Mouse (Mus musculus) spleen, embryonic (tissue): ENCODE measurements at regions not wholly inside any gene's neighbourhood (a gene's known extent, or its start where the extent isn't known, plus 50 kb on each side); places are given as distances from the start of the nearest gene placed in this dataset.

Experiments used
- CTCF ChIA-PET: fragments of 350-600 bp; sonication (Branson Sonifier 250); formaldehyde crosslinking; loops from one replicate; lab custom pipeline; 2022; lab: Charles Lee

DNA sequence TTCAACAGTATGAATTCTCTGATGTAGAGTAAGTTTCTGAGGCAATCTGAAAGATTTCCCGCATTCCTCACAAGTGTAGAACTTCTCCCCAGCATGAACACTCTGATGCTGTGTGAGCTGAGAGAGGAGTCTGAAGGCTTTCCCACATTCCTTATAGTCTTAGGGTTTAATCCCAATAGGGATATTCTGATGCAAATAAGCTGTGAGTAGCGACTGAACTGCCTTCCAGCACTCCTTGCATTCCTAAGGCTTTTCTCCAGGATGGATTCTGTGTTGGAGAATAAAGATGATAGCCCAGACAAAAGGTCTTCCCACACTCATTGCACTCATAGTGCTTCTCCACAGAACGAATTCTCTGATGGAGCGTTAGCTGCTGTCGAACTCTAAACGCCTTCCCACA is 152.6 kb upstream of the Api5 start:
- CTCF ChIA-PET = no interaction called here

GRCm38 (mm10) chr2:94587255-94587654 is 149.3 kb upstream of the Api5 start:
- CTCF ChIA-PET = interaction anchor here (0.7 kb wide), 1 partner anchor 190 kb away, joined by 4 read pairs; no protein-coding TSS in a partner anchor

- CTCF ChIA-PET = no interaction called here
Observed at GRCm38 (mm10) chr2:94571646-94572045, 133.7 kb upstream of the Api5 start.

- CTCF ChIA-PET = no interaction called here
Observed at GRCm38 (mm10) chr2:94541230-94541905, 103.4 kb upstream of the Api5 start.

DNA sequence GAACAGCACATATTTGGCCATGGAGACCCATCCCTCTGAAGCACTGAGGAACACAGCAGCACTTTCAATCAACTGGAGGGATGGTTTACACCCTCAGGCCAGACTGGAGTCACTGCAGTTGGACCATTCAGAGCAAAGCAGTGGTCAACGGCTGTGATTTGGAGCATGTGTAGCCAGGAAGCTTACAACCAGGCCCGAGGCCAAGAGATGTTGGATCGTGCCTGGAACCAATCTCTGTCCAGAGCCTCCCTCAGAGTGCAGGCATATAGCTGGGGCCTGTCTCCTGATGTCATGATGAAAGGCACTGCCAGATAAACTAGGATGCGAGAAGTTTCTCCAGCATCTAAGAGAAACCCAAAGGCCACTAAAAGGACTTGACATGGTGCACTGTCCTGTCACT is 98.7 kb upstream of the Api5 start:
- CTCF ChIA-PET = no interaction called here

DNA sequence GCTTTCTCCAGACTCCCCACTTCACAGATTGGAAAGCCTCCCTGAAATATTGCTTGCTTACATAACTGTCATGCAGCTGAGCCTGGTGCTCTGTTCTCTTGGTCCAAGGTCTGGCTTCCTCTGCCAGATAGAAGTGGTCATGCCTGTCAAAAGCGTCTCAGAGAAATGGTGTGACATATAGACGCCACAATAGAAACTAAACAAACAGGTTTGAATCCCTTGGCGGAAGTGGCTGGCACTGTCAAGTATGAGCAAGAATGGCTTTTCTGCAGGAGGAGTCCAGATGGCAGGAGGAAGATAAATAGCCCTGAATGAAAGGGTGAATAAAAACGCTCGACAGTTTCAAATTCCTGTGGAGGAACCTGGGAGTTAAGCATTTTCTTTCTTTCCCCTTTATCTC is 93.2 kb upstream of the Api5 start:
- CTCF ChIA-PET = no interaction called here

- CTCF ChIA-PET = no interaction called here
Observed at GRCm38 (mm10) chr2:94524536-94524935, 86.6 kb upstream of the Api5 start.

- CTCF ChIA-PET = no interaction called here
Observed at GRCm38 (mm10) chr2:94516866-94517265, 78.9 kb upstream of the Api5 start.

GRCm38 (mm10) chr2:94512027-94512426 is 74.1 kb upstream of the Api5 start:
- CTCF ChIA-PET = no interaction called here

- CTCF ChIA-PET = no interaction called here
Observed at GRCm38 (mm10) chr2:94500649-94501048, 62.7 kb upstream of the Api5 start.

DNA sequence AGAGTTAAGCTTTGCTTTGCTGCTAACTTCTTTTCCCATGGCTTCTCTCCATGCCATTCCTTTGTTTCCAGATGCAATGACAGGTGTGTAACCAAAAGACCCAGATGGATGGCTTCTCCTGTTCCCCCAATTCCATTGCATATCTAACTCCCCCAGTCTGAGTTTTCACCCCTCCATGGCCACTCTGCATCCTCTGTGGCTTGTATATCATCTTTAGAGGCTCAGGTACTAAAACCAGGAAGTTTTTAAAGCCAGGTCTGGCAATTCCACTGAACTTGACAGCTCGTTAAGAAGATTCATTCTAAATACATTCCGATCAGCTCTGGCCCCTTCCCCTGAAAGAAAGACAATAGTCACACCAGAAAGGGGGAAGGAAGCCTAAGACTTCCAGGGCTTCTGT is 60.6 kb upstream of the Api5 start:
- CTCF ChIA-PET = no interaction called here
